ENCODE assay signal across 8 mouse cellular contexts in genomic region chr4:46038892-46039751, GRCm38 (mm10). TPM values are rescaled to one million over a fixed set of nuclear protein-coding genes. Genes with fewer than 3 reads are reported as not detected.
DNase-seq lines count a peak whose midpoint lies in the region; ATAC-seq and TF ChIP-seq lines count a peak whose summit lies in the region.

Tmod1 (plus strand) TSS chr4:46038935.

- peak; percentile 48 for TF ChIP-seq CTCF in gastrocnemius, adult 2 months (IDR thresholded peaks at IDR 0.05)

- intact Hi-C loops in gastrocnemius, adult 2 months (cut with DNase I): loop anchor here (5.0 to 10.0 kb wide), 4 partner anchors 63 to 504 kb away; partner anchors contain the start of gene Shb

- no peaks in the 10 kb centered on the region for H3K36me3 ChIP-seq in hindbrain, embryonic 14.5 days (replicated peaks; ENCODE audit: control insufficient read depth, insufficient read depth)

- peak within 1 kb of the TSS; percentile 99 for H3K27ac ChIP-seq in gastrocnemius, adult 2 months
- H3K27ac ChIP-seq in hindbrain, embryonic 14.5 days: no peak within 1 kb of the TSS

- H3K4me2 ChIP-seq in hindbrain, embryonic 14.5 days (replicated peaks): peak within 1 kb of the TSS; percentile 98

- peaks cover 40% of the 10 kb centered on the region for H3K27me3 ChIP-seq in hindbrain, embryonic 14.5 days (ENCODE audit: control insufficient read depth, insufficient read depth, low read length)

- no peaks in the 10 kb centered on the region for H3K9me3 ChIP-seq in hindbrain, embryonic 14.5 days (ENCODE audit: control insufficient read depth, low read length)

- peak within 1 kb of the TSS; percentile 62 for H3K9ac ChIP-seq in hindbrain, embryonic 14.5 days

- DNase-seq in adrenal gland, adult (ENCODE audit: inconsistent age in 2 of 2, low spot score in 1 of 2): peak; percentile 78 to 90
- DNase-seq in cerebellum, postnatal 10 days: peak; percentile 83 to 88
- peak; percentile 90 for DNase-seq in gastrocnemius, adult 2 months
- DNase-seq in hindbrain, embryonic 14.5 days (ENCODE audit: low spot score): no peak
- DNase-seq in layer of hippocampus, postnatal 36 days: peak; percentile 56 to 67
- DNase-seq in lung, postnatal 25 days (ENCODE audit: low spot score): peak; percentile 62
- DNase-seq in right cerebral cortex, adult 18-20 months: peak; percentile 76
- peak; percentile 54 for DNase-seq in yolk sac, embryonic 10.5 days (ENCODE audit: low spot score)

- H3K4me3 ChIP-seq in gastrocnemius, adult 2 months: peak within 1 kb of the TSS; percentile 94
- H3K4me3 ChIP-seq in hindbrain, embryonic 14.5 days (replicated peaks; ENCODE audit: low read length): peak within 1 kb of the TSS; percentile 53

- WGBS in hindbrain, embryonic 14.5 days: under 1% methylated on average over 57 of the region's 72 CpGs

- ATAC-seq in hindbrain, embryonic 14.5 days (ENCODE audit: low FRiP score): no peak

- peaks cover 12% of the 10 kb centered on the region; the same call in 1 of the 2 replicates for H3K4me1 ChIP-seq in hindbrain, embryonic 14.5 days (replicated peaks; ENCODE audit: control insufficient read depth, insufficient read depth, low read length)

RNA-seq across cellular contexts. Expression of gene Tmod1, which starts in this region (rescaled TPM):
- 100 to 1,000 TPM; 173 to 208 TPM for total RNA-seq in gastrocnemius, adult 2 months (2021)
- polyA plus RNA-seq in hindbrain, embryonic 14.5 days (2014; fragmentation: Nextera tagmentation; extraction: Ambion mirVana): 1.9 TPM in 2 replicates
- 10 to 100 TPM; 20.4 to 21.4 TPM for total RNA-seq in layer of hippocampus, postnatal 36 days (2021)

Comparison
In these comparisons a context has a peak if more than half of its experiments do, and no peak if none do; other contexts are left out.
1. RNA of gene Tmod1 (total RNA-seq): 173 to 208 TPM in gastrocnemius, adult 2 months; 20.4 to 21.4 TPM in layer of hippocampus, postnatal 36 days; every median in the first group is over 4 times any median in the second.